Mouse (Mus musculus) v-Abl transformed pro-B cells (cell line): ENCODE results near the gene Nfic.

Experiments
- in situ Hi-C, 2 experiments: fragments of 400-800 bp; cut with MboI; formaldehyde crosslinking; loops; one replicate each; pipeline ENCODE4 v1.15.1; 2025; ENCODE audit not compliant: unreplicated experiment in 2 of 2

Nfic gene

DNA sequence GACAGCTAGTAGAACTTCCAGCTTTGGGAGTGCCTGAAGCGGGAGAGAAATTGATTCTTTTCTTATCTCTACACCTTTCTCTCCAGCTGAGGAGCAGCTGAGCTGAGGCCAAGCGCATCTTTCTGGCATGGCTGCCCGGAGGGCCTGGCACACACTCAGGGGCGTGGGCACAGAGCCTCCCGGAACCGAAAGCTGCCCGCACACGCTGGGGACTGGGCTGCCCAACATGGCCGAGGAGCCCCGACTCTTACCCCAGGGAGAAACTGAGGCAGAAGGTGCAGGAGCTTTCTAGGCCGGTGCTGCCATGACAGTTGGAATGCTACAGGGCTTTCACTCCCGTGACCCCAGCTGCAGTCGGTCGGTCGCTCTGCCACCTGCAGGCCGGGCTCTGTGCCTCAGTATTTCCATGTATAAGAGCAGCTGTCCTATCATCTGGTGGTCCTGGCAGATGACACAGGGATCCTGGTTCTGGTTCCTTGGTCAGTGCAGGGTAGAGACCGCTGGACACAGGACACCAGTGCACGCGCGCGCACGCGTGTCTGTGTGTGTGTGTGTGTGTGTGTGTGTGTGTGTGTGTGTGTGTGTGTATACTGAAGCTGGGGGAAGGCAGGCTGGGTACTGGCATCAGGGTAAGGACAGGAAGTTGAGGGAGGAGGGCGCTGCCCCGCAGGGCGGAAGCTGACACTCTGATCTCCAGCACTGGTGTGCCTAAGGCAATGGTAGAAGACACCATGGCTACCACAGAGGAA lies 21.7 kb downstream of the Nfic start:
- in situ Hi-C loops: no loop called here

GRCm38 (mm10) chr10:81432868-81433262 lies 22.6 kb downstream of the Nfic start:
- in situ Hi-C loops: no loop called here

DNA sequence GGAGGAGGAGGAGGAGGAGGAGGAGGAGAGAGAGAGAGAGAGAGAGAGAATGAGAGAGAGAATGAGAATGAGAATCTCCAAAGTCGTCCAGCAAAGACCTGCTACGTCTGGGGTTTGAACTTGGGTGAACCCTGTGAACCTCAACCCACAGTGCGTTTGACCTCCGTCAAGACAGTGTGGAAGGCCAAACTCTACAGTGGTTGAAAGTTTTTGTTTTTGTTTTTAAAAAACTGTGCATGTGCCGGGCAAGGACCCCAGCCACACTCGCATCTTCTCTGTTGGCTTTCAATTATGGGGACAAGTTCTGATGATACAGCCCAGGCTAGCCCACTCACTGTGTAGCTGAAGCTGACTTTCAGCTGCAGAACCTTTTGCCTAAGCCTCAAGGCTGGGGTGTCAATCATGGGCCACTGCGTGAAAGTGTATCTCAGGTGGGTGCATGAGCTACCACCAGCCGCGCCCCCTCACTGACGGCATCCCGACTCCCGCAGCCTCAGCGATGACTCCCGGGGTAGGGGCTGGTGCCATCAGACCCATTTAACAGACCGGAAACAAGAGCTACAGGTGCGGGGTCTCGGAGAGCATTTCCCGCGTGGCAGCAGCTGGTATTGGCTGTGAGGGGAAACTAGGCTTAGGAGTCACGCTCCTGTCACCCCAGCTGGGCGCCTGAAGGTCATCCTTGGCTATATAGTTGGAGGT lies 23.1 kb downstream of the Nfic start:
- in situ Hi-C loops: no loop called here

DNA sequence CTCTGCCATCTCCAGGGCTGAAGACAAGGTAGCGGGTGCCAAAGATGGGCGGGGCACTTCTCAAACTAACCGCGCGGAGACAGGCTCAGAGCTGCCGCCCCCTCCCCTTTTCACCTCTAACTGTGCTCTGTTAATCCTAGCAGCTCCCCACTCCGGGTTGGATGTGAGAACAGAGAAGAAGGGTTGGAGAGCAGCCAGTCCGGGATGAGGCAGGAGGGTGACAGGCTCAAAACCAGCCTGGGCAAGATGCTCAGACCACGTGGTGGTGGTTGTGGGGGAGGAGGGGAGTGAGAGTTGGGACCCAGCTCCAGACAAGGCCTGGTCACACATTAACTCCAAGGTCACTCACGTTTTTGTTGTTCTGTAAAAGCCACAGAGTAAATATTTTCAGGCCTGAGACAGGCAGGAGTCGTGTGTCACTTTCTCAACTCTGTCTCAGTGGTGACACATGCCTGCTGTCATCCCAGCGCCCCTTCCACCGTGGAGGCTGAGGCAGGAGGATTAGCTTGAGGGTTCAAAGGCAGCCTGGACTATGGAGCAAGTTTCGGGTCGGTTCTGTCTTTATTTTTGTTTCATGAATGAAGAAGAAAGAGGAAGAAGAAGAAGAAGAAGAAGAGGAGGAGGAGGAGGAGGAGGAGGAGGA lies 23.8 kb downstream of the Nfic start:
- in situ Hi-C loops: no loop called here

DNA sequence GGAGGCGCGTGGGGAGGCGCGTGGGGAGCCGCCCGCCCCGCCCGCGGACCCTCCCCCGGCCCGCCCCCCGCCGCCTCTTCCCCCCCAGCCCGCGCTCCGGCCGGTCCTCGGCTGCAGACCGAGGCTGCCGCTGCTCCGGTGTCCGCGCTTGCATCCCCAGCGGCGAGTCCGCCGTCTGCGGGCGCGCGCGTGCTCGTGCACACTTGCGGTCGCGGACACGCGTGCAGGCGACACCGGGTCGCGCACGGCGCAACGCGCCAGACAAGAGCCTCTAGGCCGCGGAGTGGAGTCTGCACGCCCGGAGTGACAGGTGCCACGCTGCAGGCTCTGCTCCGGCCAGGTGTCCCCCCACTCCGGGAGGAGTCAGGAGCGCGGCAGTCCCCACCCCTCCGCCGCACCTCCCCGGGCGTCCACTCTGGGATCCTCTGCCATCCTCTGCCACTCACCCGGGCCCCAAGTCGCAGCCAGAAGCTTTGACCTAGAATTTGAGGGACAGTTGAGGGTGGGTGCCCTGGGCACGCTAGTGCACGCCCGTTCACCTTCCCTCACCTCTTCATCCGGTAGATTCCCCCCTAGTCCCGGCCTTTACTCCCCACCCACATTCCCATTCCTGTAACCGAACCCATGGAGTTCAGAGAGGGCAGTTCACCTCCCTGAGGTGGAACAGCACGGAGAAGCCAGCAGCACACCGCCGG lies 24.5 kb downstream of the Nfic start:
- in situ Hi-C loops: no loop called here

- in situ Hi-C loops: no loop called here
These were observed 25.1 kb downstream of the Nfic start for GRCm38 (mm10) chr10:81430141-81430830.

- in situ Hi-C loops: no loop called here
These were observed 25.8 kb downstream of the Nfic start for GRCm38 (mm10) chr10:81429605-81430061.

GRCm38 (mm10) chr10:81429092-81429491 lies 26.3 kb downstream of the Nfic start:
- in situ Hi-C loops: no loop called here

DNA sequence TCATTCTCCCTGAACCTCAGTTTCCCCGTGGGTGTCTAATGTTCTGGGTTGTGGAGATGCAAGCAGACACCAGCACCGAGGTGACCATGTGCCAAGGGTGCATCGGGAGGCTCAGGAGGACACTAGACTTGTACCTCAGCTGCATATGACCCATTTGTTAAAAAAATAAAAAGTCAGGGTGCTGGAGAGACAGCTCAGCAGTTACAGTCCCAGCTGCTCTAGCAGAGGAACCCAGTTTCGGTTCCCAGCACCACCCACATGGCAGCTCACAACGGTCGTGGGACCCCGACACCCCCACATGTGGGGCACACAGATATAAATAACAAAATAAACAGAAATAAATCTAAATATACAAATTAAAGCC lies 26.9 kb downstream of the Nfic start:
- in situ Hi-C loops: no loop called here

DNA sequence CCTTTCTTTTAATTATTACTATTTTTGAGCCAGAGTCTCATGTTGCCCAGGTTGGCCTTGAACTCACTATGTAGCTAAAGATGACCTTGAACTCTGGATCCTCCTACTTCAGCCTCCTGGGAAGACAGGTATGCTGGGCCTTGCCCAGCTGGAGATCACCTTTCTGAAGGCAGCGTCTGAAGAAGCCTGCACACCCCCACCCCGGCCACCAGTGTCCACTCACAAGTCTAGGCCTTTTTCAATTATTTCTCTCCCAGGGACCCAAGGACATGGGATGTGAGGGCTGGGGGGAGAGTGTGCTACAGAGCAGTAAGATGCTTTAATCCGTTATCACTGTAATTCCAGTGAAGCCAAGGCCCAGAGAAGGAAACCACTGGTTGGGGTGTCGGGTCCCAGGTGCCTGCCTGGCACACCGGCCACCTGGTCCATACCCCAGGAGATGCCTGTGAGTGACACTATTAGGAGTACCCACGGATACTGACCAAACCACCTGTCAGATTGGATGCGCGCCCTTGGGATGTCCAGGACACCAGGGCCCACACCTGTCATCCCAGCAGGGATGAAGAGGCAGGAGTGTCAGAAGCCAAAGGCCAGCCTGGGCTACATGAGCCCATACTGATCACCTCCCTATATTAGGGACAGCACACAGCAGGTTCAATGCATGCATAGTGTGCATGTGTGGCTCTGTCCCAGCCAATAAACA lies 27.5 kb downstream of the Nfic start:
- in situ Hi-C loops: no loop called here

GRCm38 (mm10) chr10:81427327-81427726 lies 28.1 kb downstream of the Nfic start:
- in situ Hi-C loops: no loop called here

- in situ Hi-C loops: no loop called here
These were observed 28.5 kb downstream of the Nfic start for GRCm38 (mm10) chr10:81426897-81427296.

DNA sequence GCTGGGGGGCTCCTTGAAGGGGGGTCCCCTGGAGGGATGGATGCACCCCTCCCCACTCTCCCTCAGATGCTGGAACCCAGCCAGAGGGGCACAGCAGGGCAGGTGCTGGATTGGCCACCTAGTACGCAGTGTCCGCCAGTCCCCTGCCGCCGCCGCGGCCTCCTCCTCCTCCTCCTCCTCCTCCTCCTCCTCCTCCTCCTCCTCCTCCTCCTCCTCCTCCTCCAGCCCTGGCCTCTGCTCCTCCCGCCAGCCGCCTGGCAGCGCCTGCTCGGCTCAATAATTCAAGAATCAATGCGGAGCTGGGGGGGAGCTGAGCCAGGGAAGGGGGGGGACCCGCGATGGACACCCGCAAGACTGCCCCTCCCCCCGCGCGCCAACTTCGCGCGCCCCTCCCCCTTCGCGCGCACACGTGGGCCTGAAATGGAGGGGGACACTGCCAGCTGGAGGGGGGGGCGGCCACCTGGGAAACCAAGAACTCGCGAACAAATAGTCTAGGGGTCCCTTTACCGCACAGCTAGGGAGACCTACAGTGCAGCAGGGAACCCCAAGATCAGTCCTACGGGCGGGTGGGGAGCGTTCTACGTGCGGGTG lies 29.3 kb downstream of the Nfic start:
- in situ Hi-C loops: no loop called here

- in situ Hi-C loops: no loop called here
These were observed 30.1 kb downstream of the Nfic start for GRCm38 (mm10) chr10:81425236-81425850.

- in situ Hi-C loops: no loop called here
These were observed 31.0 kb downstream of the Nfic start for GRCm38 (mm10) chr10:81424246-81425051.

- in situ Hi-C loops: no loop called here
These were observed 31.8 kb downstream of the Nfic start for GRCm38 (mm10) chr10:81423476-81424245.

GRCm38 (mm10) chr10:81422661-81423217 lies 32.7 kb downstream of the Nfic start:
- in situ Hi-C loops: no loop called here
